In genomic region chr11:106202123-106202465, GRCm38 (mm10) we compare ENCODE assay signal across 8 mouse cellular contexts. TPM values are rescaled to one million over a fixed set of nuclear protein-coding genes. Genes with fewer than 3 reads are reported as not detected.
DNase-seq lines count a peak whose midpoint lies in the region; ATAC-seq and TF ChIP-seq lines count a peak whose summit lies in the region.

Gene Strada, minus strand, starts transcription at chr11:106202168.

- no peak within 1 kb of the TSS for H3K4me3 ChIP-seq in kidney, adult 2 months (ENCODE audit: insufficient read depth, low read depth, low read length)
- no peak within 1 kb of the TSS for H3K4me3 ChIP-seq in ES-Bruce4 (ENCODE audit: low read depth, low read length)
- no peak within 1 kb of the TSS for H3K4me3 ChIP-seq in embryonic facial prominence, embryonic 14.5 days (ENCODE audit: low read depth, low read length)
- H3K4me3 ChIP-seq in hindbrain, embryonic 16.5 days (ENCODE audit: low read length), result no peak within 1 kb of the TSS
- no peak within 1 kb of the TSS for H3K4me3 ChIP-seq in megakaryocyte, embryonic 14.5 days (replicated peaks)

- peaks cover 19% of the 10 kb centered on the region for H3K36me3 ChIP-seq in kidney, adult 2 months (ENCODE audit: control insufficient read depth, insufficient read depth, low read length)
- peaks cover 53% of the 10 kb centered on the region for H3K36me3 ChIP-seq in ES-Bruce4 (ENCODE audit: control insufficient read depth, insufficient read depth, low read length, poor library complexity, severe bottlenecking)
- peaks cover 94% of the 10 kb centered on the region for H3K36me3 ChIP-seq in embryonic facial prominence, embryonic 14.5 days (ENCODE audit: control insufficient read depth, insufficient read depth, low read length)
- H3K36me3 ChIP-seq in hindbrain, embryonic 16.5 days (ENCODE audit: control insufficient read depth, insufficient read depth, low read length), result peaks cover 54% of the 10 kb centered on the region
- H3K36me3 ChIP-seq in megakaryocyte, embryonic 14.5 days (replicated peaks; ENCODE audit: low read length), result peaks cover 95% of the 10 kb centered on the region

- no peak for TF ChIP-seq CTCF in kidney, adult 2 months (conservative IDR thresholded peaks at IDR 0.05; ENCODE audit: insufficient read depth, insufficient read length, low read depth, low read length)
- TF ChIP-seq CTCF in ES-Bruce4 (IDR thresholded peaks at IDR 0.05; ENCODE audit: low read depth, low read length), result no peak

- no peaks in the 10 kb centered on the region for H3K27me3 ChIP-seq in kidney, adult 2 months (replicated peaks; ENCODE audit: control insufficient read depth, insufficient read depth, low read length)
- H3K27me3 ChIP-seq in ES-Bruce4 (ENCODE audit: control insufficient read depth, insufficient read depth, low read length, poor library complexity, severe bottlenecking), result no peaks in the 10 kb centered on the region
- H3K27me3 ChIP-seq in embryonic facial prominence, embryonic 14.5 days (replicated peaks; ENCODE audit: control insufficient read depth, insufficient read depth, low read length), result no peaks in the 10 kb centered on the region
- H3K27me3 ChIP-seq in hindbrain, embryonic 16.5 days (replicated peaks; ENCODE audit: control insufficient read depth, insufficient read depth, low read length), result no peaks in the 10 kb centered on the region
- H3K27me3 ChIP-seq in megakaryocyte, embryonic 14.5 days (replicated peaks), result no peaks in the 10 kb centered on the region

- 74% methylated on average over 5 of the region's 5 CpGs for WGBS in kidney, adult 2 months
- whole genome bisulfite sequencing in embryonic facial prominence, embryonic 14.5 days, result 86% methylated on average over 5 of the region's 5 CpGs
- 90% methylated on average over 5 of the region's 5 CpGs for WGBS in hindbrain, embryonic 16.5 days

- no peak for TF ChIP-seq POLR2A in kidney, adult 2 months (IDR thresholded peaks at IDR 0.05; ENCODE audit: low read depth, low read length)
- no peak for TF ChIP-seq POLR2A in ES-Bruce4 (IDR thresholded peaks at IDR 0.05; ENCODE audit: insufficient read depth, low read length)

- H3K27ac ChIP-seq in kidney, adult 2 months (ENCODE audit: insufficient read depth, low read depth, low read length), result no peak within 1 kb of the TSS
- H3K27ac ChIP-seq in ES-Bruce4 (ENCODE audit: insufficient read depth, low read length), result no peak within 1 kb of the TSS; the same call in 1 of the 2 replicates
- no peak within 1 kb of the TSS for H3K27ac ChIP-seq in embryonic facial prominence, embryonic 14.5 days (replicated peaks; ENCODE audit: low read depth, low read length)
- H3K27ac ChIP-seq in hindbrain, embryonic 16.5 days (ENCODE audit: low read depth, low read length), result no peak within 1 kb of the TSS

- DNase-seq in kidney, adult 2 months, result no peak
- DNase-seq in kidney, adult 9 months, result no peak
- no peak for DNase-seq in embryonic facial prominence, embryonic 14.5 days (ENCODE audit: low spot score)
- DNase-seq in cerebellum, adult 9-11 months, result no peak
- no peak for DNase-seq in lung, postnatal 36 days

- H3K4me1 ChIP-seq in kidney, adult 2 months (ENCODE audit: control insufficient read depth, insufficient read depth, low read length), result no peaks in the 10 kb centered on the region
- no peaks in the 10 kb centered on the region for H3K4me1 ChIP-seq in ES-Bruce4 (ENCODE audit: control insufficient read depth, insufficient read depth, low read length)
- H3K4me1 ChIP-seq in embryonic facial prominence, embryonic 14.5 days (ENCODE audit: control insufficient read depth, insufficient read depth, low read length), result no peaks in the 10 kb centered on the region
- H3K4me1 ChIP-seq in hindbrain, embryonic 16.5 days (ENCODE audit: control insufficient read depth, insufficient read depth, low read depth, low read length), result no peaks in the 10 kb centered on the region
- H3K4me1 ChIP-seq in megakaryocyte, embryonic 14.5 days, result peaks cover 30% of the 10 kb centered on the region

- no peaks in the 10 kb centered on the region for H3K9me3 ChIP-seq in ES-Bruce4 (replicated peaks; ENCODE audit: control insufficient read depth, insufficient read depth, low read length, poor library complexity, severe bottlenecking)
- no peaks in the 10 kb centered on the region for H3K9me3 ChIP-seq in embryonic facial prominence, embryonic 14.5 days (ENCODE audit: control insufficient read depth, low read length)
- no peaks in the 10 kb centered on the region for H3K9me3 ChIP-seq in hindbrain, embryonic 16.5 days (ENCODE audit: control insufficient read depth, low read length)
- H3K9me3 ChIP-seq in megakaryocyte, embryonic 14.5 days, result no peaks in the 10 kb centered on the region

- TF ChIP-seq EP300 in ES-Bruce4 (IDR thresholded peaks at IDR 0.05; ENCODE audit: insufficient read depth, low read depth, low read length), result no peak

- no peak within 1 kb of the TSS for H3K9ac ChIP-seq in ES-Bruce4 (ENCODE audit: low read depth, poor library complexity, severe bottlenecking)
- no peak within 1 kb of the TSS for H3K9ac ChIP-seq in embryonic facial prominence, embryonic 14.5 days (ENCODE audit: low read depth, low read length)
- H3K9ac ChIP-seq in hindbrain, embryonic 16.5 days (ENCODE audit: low read depth, low read length), result no peak within 1 kb of the TSS

- no peak for ATAC-seq in embryonic facial prominence, embryonic 14.5 days (ENCODE audit: low read depth)
- no peak for ATAC-seq in hindbrain, embryonic 16.5 days

- no peak within 1 kb of the TSS for H3K4me2 ChIP-seq in embryonic facial prominence, embryonic 14.5 days (ENCODE audit: low read depth, low read length)
- H3K4me2 ChIP-seq in hindbrain, embryonic 16.5 days (ENCODE audit: low read length), result no peak within 1 kb of the TSS

RNA-seq across cellular contexts. Expression of gene Strada, which starts in this region (rescaled TPM):
- 28.4 and 28.5 TPM in 2 replicates for polyA plus RNA-seq in kidney, adult 2 months (2012; rRNA removed)
- 29.8 and 34.2 TPM in 2 replicates for polyA plus RNA-seq in ES-Bruce4 (2011; ENCODE audit: insufficient read depth, insufficient read length, low read depth, missing spikeins)
- 24.0 and 26.2 TPM in 2 replicates for polyA plus RNA-seq in embryonic facial prominence, embryonic 14.5 days (2014; fragmentation: Nextera tagmentation; extraction: Ambion mirVana)
- polyA plus RNA-seq in hindbrain, embryonic 16.5 days (2015; fragmentation: Nextera tagmentation; extraction: Ambion mirVana), result 28.6 and 30.1 TPM in 2 replicates
- polyA plus RNA-seq in megakaryocyte, embryonic 14.5 days (2012; ENCODE audit: insufficient read depth, low replicate concordance), result 50.4 and 187 TPM in 2 replicates
